In genomic region chr7:118103462-118104379, GRCm38 (mm10) we compare ENCODE assay signal across 9 mouse cellular contexts. TPM values are rescaled to one million over a fixed set of nuclear protein-coding genes. Genes with fewer than 3 reads are reported as not detected.
DNase-seq lines count a peak whose midpoint lies in the region; ATAC-seq and TF ChIP-seq lines count a peak whose summit lies in the region.
"Had no signal": no experiment of that assay in that cellular context is flagged by ENCODE, and none has a peak within 500 bp of the region (broad histone marks: within the 10 kb centered on the region; RNA-seq: fewer than 3 reads in every experiment).

No protein-coding gene starts in this region.

- peak; percentile 29; the same call in 1 of the 2 replicates for ATAC-seq in intestine, embryonic 14.5 days (replicated peaks; ENCODE audit: low FRiP score, low TSS enrichment, low read depth)
- ATAC-seq in intestine, postnatal 0 days, result no peak
- no peak; the same call in 1 of the 2 replicates for ATAC-seq in hindbrain, embryonic 13.5 days (ENCODE audit: low FRiP score)

- no peaks in the 10 kb centered on the region for H3K27me3 ChIP-seq in intestine, embryonic 14.5 days (replicated peaks; ENCODE audit: control insufficient read depth, insufficient read depth, low read length)
- H3K27me3 ChIP-seq in intestine, postnatal 0 days (replicated peaks; ENCODE audit: control insufficient read depth, insufficient read depth, low read length), result no peaks in the 10 kb centered on the region
- H3K27me3 ChIP-seq in hindbrain, embryonic 13.5 days, result no peaks in the 10 kb centered on the region

- peaks cover 45% of the 10 kb centered on the region for H3K36me3 ChIP-seq in intestine, embryonic 14.5 days (ENCODE audit: control insufficient read depth, insufficient read depth, low read length)
- peaks cover 32% of the 10 kb centered on the region for H3K36me3 ChIP-seq in intestine, postnatal 0 days (ENCODE audit: control insufficient read depth, insufficient read depth)
- H3K36me3 ChIP-seq in hindbrain, embryonic 13.5 days, result peaks cover 35% of the 10 kb centered on the region
- H3K36me3 ChIP-seq in macrophage (ENCODE audit: inconsistent target), result peaks cover 29% of the 10 kb centered on the region

- no peaks in the 10 kb centered on the region for H3K9me3 ChIP-seq in intestine, embryonic 14.5 days (ENCODE audit: control insufficient read depth, low read length)
- H3K9me3 ChIP-seq in intestine, postnatal 0 days (ENCODE audit: control insufficient read depth), result no peaks in the 10 kb centered on the region
- H3K9me3 ChIP-seq in hindbrain, embryonic 13.5 days, result no peaks in the 10 kb centered on the region

- H3K79me2 ChIP-seq in macrophage (ENCODE audit: inconsistent target), result peaks cover 31% of the 10 kb centered on the region

- no peak overlapping the region for H3K27ac ChIP-seq in intestine, embryonic 14.5 days (ENCODE audit: low read depth)
- H3K27ac ChIP-seq in intestine, postnatal 0 days (ENCODE audit: low read depth, low read length), result no peak overlapping the region
- peak overlapping the region; percentile 41 for H3K27ac ChIP-seq in hindbrain, embryonic 13.5 days
- peak overlapping the region; percentile 49 for H3K27ac ChIP-seq in macrophage

- 45% methylated on average over 5 of the region's 5 CpGs for WGBS in intestine, embryonic 14.5 days
- 32% methylated on average over 5 of the region's 5 CpGs for WGBS in intestine, postnatal 0 days
- WGBS in hindbrain, embryonic 13.5 days, result 46% methylated on average over 5 of the region's 5 CpGs
- 81% methylated on average over 5 of the region's 5 CpGs for WGBS in macrophage (ENCODE audit: missing documents)

- H3K4me1 ChIP-seq in intestine, embryonic 14.5 days (replicated peaks; ENCODE audit: control insufficient read depth, insufficient read depth, low read length), result no peaks in the 10 kb centered on the region
- no peaks in the 10 kb centered on the region for H3K4me1 ChIP-seq in intestine, postnatal 0 days (replicated peaks; ENCODE audit: control insufficient read depth, insufficient read depth, low read length)
- 0 out of 2 replicates have a peak, but pooled peaks cover 3% of the 10 kb centered on the region for H3K4me1 ChIP-seq in hindbrain, embryonic 13.5 days (replicated peaks)

- no peak overlapping the region for H3K9ac ChIP-seq in intestine, embryonic 14.5 days (ENCODE audit: low read length)
- no peak overlapping the region for H3K9ac ChIP-seq in intestine, postnatal 0 days (ENCODE audit: low read depth, low read length)
- H3K9ac ChIP-seq in hindbrain, embryonic 13.5 days, result no peak overlapping the region

- H3K4me3 ChIP-seq in intestine, embryonic 14.5 days (ENCODE audit: low read depth, low read length), result no peak overlapping the region
- H3K4me3 ChIP-seq in intestine, postnatal 0 days (ENCODE audit: low read depth, low read length), result no peak overlapping the region
- no peak overlapping the region for H3K4me3 ChIP-seq in hindbrain, embryonic 13.5 days
- no peak overlapping the region for H3K4me3 ChIP-seq in macrophage (ENCODE audit: inconsistent target)

- TF ChIP-seq CTCF in intestine, postnatal 0 days (IDR thresholded peaks at IDR 0.05; ENCODE audit: low read depth), result no peak

- H3K4me2 ChIP-seq in intestine, embryonic 14.5 days (ENCODE audit: low read length), result no peak overlapping the region
- H3K4me2 ChIP-seq in intestine, postnatal 0 days (replicated peaks; ENCODE audit: low read depth), result no peak overlapping the region
- H3K4me2 ChIP-seq in hindbrain, embryonic 13.5 days, result no peak overlapping the region
- H3K4me2 ChIP-seq: heart, embryonic 11.5 days had no signal

- no peak for DNase-seq in intestine, embryonic 14.5 days (ENCODE audit: low spot score)
- peak; percentile 37 for DNase-seq in R1 (ENCODE audit: low read depth, low spot score)
- no peak for DNase-seq in right cerebral cortex, adult 18-20 months
- no peak for DNase-seq in retina, embryonic 14.5 days (ENCODE audit: low spot score)
- no peak for DNase-seq in cerebellum, adult 9-10 months

RNA-seq across cellular contexts. Expression of gene Rps15a, which starts 12.3 kb away (rescaled TPM):
- 894 and 1,000 TPM in 2 replicates for polyA plus RNA-seq in intestine, embryonic 14.5 days (2014; fragmentation: Nextera tagmentation; extraction: Ambion mirVana)
- polyA plus RNA-seq in intestine, postnatal 0 days (2015; fragmentation: Nextera tagmentation; extraction: Ambion mirVana), result 433 and 466 TPM in 2 replicates
- 513 and 522 TPM in 2 replicates for polyA plus RNA-seq in hindbrain, embryonic 13.5 days (2015; fragmentation: Nextera tagmentation; extraction: Ambion mirVana)
- total RNA-seq in macrophage (2018; cell fraction: chromatin; rRNA removed), result 100 to 1,000 TPM in 1 of 26 experiments, 10 to 100 TPM in 25; 36.0 to 273 (median 53.7) TPM
- total RNA-seq in macrophage (2018; cell fraction: cytosol; rRNA removed), result 100 to 1,000 TPM; 369 to 863 (median 565) TPM
- 10 to 100 TPM; 36.1 to 90.9 (median 63.1) TPM for total RNA-seq in macrophage (2018; cell fraction: nucleus; rRNA removed)
- polyA plus RNA-seq in macrophage (2018), result 605 to 1,612 TPM (median 1,413 TPM) in 3 replicates

RNA-seq across cellular contexts. Expression of gene Arl6ip1, which starts 25.7 kb away (rescaled TPM):
- 323 and 348 TPM in 2 replicates for polyA plus RNA-seq in intestine, embryonic 14.5 days (2014; fragmentation: Nextera tagmentation; extraction: Ambion mirVana)
- polyA plus RNA-seq in intestine, postnatal 0 days (2015; fragmentation: Nextera tagmentation; extraction: Ambion mirVana), result 587 and 610 TPM in 2 replicates
- polyA plus RNA-seq in hindbrain, embryonic 13.5 days (2015; fragmentation: Nextera tagmentation; extraction: Ambion mirVana), result 571 and 593 TPM in 2 replicates
- 10 to 100 TPM; 20.1 to 75.0 (median 37.9) TPM for total RNA-seq in macrophage (2018; cell fraction: chromatin; rRNA removed)
- 100 to 1,000 TPM; 243 to 394 (median 330) TPM for total RNA-seq in macrophage (2018; cell fraction: cytosol; rRNA removed)
- total RNA-seq in macrophage (2018; cell fraction: nucleus; rRNA removed), result 100 to 1,000 TPM in 25 of 26 experiments, 10 to 100 TPM in 1; 88.2 to 281 (median 172) TPM
- 279 to 355 TPM (median 308 TPM) in 3 replicates for polyA plus RNA-seq in macrophage (2018)

Comparison
In these comparisons a context has a peak if more than half of its experiments do, and no peak if none do; other contexts are left out.
1. H3K27ac ChIP-seq: peak in hindbrain, embryonic 13.5 days (single experiment) and macrophage (single experiment); none in intestine, embryonic 14.5 days (single experiment) and intestine, postnatal 0 days (single experiment).